Mouse (Mus musculus) stomach, embryonic 14.5 days (tissue): ENCODE measurements at regions not wholly inside any gene's neighbourhood (a gene's known extent, or its start where the extent isn't known, plus 50 kb on each side); places are given as distances from the start of the nearest gene placed in this dataset.

ENCODE experiments used
- ATAC-seq: fragments of 200-750 bp; cut with Nextera tagmentation; 2 replicates; pipeline ENCODE4 v1.8.0; 2017; ENCODE audit warnings: low read depth, moderate TSS enrichment; ENCODE audit not compliant: insufficient number of reproducible peaks, insufficient read depth, low FRiP score
- H3K27ac ChIP-seq: fragments of 300-500 bp; sonication (generic); 2 replicates; pipeline ENCODE4 v1.5.1; 2014; ENCODE audit warnings: mild to moderate bottlenecking, low read length, moderate library complexity, mixed read lengths
- H3K27me3 ChIP-seq: fragments of 300-500 bp; sonication (generic); 2 replicates; pipeline ENCODE4 v1.6.1; 2014; ENCODE audit warnings: low read length, control low read depth, mixed read lengths; ENCODE audit not compliant: control insufficient read depth, insufficient read depth
- H3K36me3 ChIP-seq: fragments of 300-500 bp; sonication (generic); 2 replicates; pipeline ENCODE4 v1.6.1; 2014; ENCODE audit warnings: mild to moderate bottlenecking, control low read depth, low read length, moderate library complexity, mixed read lengths; ENCODE audit not compliant: control insufficient read depth, insufficient read depth
- H3K4me1 ChIP-seq: fragments of 300-500 bp; sonication (generic); 2 replicates; pipeline ENCODE4 v1.6.1; 2014; ENCODE audit warnings: low read length, control low read depth, mixed read lengths; ENCODE audit not compliant: control insufficient read depth, insufficient read depth
- H3K4me2 ChIP-seq: fragments of 300-500 bp; sonication (generic); replicated peaks from 2 replicates; pipeline ENCODE4 v1.6.1; 2014; ENCODE audit warnings: low read depth, low read length, control low read depth
- H3K4me3 ChIP-seq: fragments of 300-500 bp; sonication (generic); 2 replicates; pipeline ENCODE4 v1.5.1; 2014; ENCODE audit warnings: low read depth, low read length, control low read depth
- H3K9ac ChIP-seq: fragments of 300-500 bp; sonication (generic); replicated peaks from 2 replicates; pipeline ENCODE4 v1.6.1; 2014; ENCODE audit warnings: low read depth, mild to moderate bottlenecking, control low read depth, low read length, moderate library complexity, mixed read lengths
- H3K9me3 ChIP-seq: fragments of 300-500 bp; sonication (generic); 2 replicates; pipeline ENCODE4 v1.6.1; 2016; ENCODE audit warnings: low read depth, low read length, control low read depth; ENCODE audit not compliant: control insufficient read depth
- WGBS: fragments of 180-500 bp; shearing (Covaris S2); extraction: QIAGEN DNeasy Blood & Tissue Kit; methylation state at CpG from one replicate; pipeline ENCODE4 v1.1.7; 2014; 5-methylcytosine and 5-hydroxymethylcytosine counted together

DNA sequence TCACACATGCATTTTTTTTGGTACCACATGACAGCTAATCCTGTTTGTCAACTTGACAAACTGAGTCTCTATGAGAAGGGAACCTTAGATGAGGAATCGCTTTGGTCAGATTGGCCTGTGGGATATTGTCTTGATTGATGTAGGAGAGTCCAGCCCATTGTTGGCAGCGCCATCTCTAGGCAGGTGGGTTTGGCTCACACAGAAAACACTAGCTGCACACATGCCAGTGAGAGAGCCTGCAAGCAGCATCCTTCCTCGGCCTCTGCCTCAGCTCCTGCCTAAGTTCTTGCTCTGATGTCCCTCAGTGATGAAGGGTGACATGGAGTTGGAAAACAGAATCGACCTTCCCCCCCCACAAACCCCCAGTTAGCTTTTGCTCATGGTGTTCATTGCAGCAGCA, 514.4 kb downstream of the Vrk1 start:
- WGBS: 67% methylated on average over 4 of the region's 4 CpGs
- Histone ChIP-seq H3K27me3 (no peaks in the 10 kb centered on the region), H3K9ac (no peak overlapping the region), H3K4me1 (0 out of 2 replicates have a peak, but pooled peaks cover 3% of the 10 kb centered on the region), H3K9me3 (no peaks in the 10 kb centered on the region), H3K36me3 (no peaks in the 10 kb centered on the region), H3K27ac (no peak overlapping the region), H3K4me2 (no peak overlapping the region), H3K4me3 (no peak overlapping the region)
- no peak for ATAC-seq

DNA sequence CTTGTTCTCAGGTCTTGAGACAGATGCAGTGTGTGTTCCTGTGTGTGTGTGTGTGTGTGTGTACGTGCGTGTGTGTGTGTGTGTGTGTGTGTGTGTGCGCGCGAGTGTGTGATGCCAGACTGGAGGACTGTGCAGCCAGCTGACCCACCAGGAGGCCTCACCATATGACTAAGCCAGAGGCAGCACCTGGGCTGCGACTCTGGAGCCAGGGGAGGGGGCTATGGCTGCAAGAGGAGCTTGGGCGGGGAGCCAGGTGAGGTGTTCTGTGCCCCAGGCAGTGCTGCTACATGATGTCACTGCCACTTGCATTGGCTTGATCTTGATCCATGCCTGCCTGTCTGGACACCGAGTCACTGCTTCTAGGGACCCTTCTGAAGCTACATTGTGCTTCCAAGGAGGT, 517.1 kb downstream of the Vrk1 start:
- H3K27me3 ChIP-seq: no peaks in the 10 kb centered on the region
- H3K27ac ChIP-seq: no peak overlapping the region
- no peak overlapping the region for H3K4me2 ChIP-seq
- WGBS: 71% methylated on average over 8 of the region's 8 CpGs
- H3K36me3 ChIP-seq: no peaks in the 10 kb centered on the region
- ATAC-seq: no peak
- H3K9me3 ChIP-seq: no peaks in the 10 kb centered on the region
- no peak overlapping the region for H3K4me3 ChIP-seq
- H3K9ac ChIP-seq: no peak overlapping the region
- H3K4me1 ChIP-seq: 0 out of 2 replicates have a peak, but pooled peaks cover 3% of the 10 kb centered on the region

DNA sequence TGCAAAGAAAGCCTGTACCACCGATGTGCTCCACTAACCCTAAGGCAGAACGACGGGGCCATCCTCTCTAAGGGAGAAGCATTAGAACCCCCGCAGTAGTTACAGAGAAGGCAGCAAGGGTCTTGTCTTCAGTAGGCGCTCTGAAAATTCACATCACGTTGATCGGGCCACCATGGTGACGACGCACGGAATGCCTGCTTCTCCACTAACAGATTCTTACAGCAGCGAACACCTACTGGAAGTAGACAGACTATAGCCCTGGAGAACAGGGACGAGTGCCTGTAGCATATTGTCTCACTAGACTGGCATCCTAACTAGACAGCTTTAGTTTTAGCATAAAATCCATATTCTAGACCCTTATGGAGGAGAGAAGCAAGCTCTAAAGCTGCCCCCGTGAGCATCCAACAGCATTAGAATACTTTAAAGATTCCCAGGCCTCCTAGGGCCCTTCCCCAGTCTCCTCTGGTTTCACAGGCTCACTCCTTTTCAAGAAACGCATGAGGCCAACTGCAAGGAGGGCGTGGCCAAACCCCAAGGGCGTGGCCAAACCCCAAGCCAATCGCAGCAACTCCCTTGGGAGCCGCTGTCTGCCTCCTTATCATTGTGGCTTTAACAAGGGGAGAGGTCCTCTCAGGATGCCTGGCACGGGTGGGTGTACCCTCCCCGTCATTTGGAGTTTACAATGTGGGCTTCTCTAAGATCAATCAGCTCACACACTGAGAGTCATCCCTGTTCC, 517.8 kb downstream of the Vrk1 start:
- Histone ChIP-seq H3K4me1 (0 out of 2 replicates have a peak, but pooled peaks cover 3% of the 10 kb centered on the region), H3K9ac (no peak overlapping the region), H3K9me3 (no peaks in the 10 kb centered on the region), H3K4me3 (no peak overlapping the region), H3K27ac (no peak overlapping the region), H3K4me2 (no peak overlapping the region), H3K27me3 (no peaks in the 10 kb centered on the region), H3K36me3 (no peaks in the 10 kb centered on the region)
- 9% methylated on average over 20 of the region's 20 CpGs for WGBS
- no peak for ATAC-seq

DNA sequence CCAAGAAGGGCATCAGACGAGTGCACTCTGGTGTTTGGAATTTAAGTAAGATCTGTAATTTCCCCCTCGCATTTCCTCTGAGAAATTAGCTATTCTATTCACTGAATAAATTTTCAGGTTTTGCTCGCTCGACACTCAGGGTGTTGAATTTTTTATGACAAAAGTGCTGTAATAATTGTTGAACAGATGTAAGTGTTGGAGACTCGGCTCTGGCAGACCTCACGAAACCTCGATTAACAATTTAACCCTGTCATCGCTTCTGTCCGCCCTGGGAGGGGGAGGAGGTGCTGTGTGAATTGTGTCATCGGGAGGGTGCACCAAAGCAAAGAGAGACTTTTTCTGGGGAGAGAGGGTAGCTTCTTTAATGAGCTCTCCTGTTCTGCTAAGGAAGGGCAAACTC, 518.5 kb downstream of the Vrk1 start:
- H3K9ac ChIP-seq: no peak overlapping the region
- 0 out of 2 replicates have a peak, but pooled peaks cover 3% of the 10 kb centered on the region for H3K4me1 ChIP-seq
- H3K9me3 ChIP-seq: no peaks in the 10 kb centered on the region
- ATAC-seq: no peak
- H3K36me3 ChIP-seq: no peaks in the 10 kb centered on the region
- no peak overlapping the region for H3K27ac ChIP-seq
- H3K27me3 ChIP-seq: no peaks in the 10 kb centered on the region
- WGBS: 43% methylated on average over 10 of the region's 10 CpGs
- H3K4me2 ChIP-seq: no peak overlapping the region
- no peak overlapping the region for H3K4me3 ChIP-seq

DNA sequence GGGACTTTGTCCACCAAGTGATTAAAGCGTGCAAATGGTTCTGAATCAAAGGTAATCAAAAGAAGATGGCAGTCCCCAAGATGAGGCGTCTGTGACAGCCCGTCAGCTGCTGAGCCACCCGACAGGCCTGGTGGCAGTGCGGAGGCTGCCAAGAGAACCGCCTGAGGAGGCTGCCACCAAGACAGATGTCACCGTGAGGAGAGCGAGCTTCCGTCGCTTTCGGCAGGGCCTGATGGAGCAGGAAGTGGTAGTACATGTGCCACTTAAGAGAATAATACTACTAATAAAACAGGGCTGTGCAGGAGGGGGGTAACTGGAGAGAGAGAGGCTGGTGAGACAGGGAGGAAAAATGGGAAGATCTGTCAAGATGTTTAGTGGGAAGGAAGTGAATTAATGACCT, 519.1 kb downstream of the Vrk1 start:
- 33% methylated on average over 11 of the region's 11 CpGs for WGBS
- no peak for ATAC-seq

DNA sequence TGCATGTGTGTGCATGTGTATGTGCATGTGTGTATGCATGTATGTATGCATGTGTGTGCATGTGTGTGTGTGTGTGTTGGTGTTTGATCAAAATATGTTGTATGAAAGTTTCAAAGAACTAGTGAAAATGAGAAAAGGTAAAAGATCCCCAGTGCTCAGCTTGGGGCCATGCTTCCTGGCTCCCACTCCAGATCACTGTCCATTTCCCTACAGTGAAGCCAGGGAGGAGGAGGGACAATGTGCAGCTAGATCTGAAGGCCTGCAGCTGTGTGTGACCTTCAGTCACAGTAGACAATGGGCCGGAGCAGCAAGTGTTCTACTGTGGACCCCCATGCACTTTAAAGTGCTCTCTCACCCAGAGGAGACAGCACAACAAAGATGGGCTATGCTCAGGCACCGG, 525.1 kb downstream of the Vrk1 start:
- Histone ChIP-seq H3K4me2 (no peak overlapping the region), H3K4me3 (no peak overlapping the region), H3K4me1 (no peaks in the 10 kb centered on the region), H3K9ac (no peak overlapping the region), H3K9me3 (peaks cover 5% of the 10 kb centered on the region; the same call in 1 of the 2 replicates), H3K27me3 (no peaks in the 10 kb centered on the region), H3K36me3 (no peaks in the 10 kb centered on the region), H3K27ac (no peak overlapping the region)
- no peak for ATAC-seq
- WGBS: 66% methylated on average over 2 of the region's 2 CpGs

More for the DNA sequence above, 519.1 kb downstream of the Vrk1 start:
- no peak overlapping the region for H3K9ac ChIP-seq
- H3K4me3 ChIP-seq: no peak overlapping the region
- no peaks in the 10 kb centered on the region for H3K27me3 ChIP-seq
- no peak overlapping the region for H3K27ac ChIP-seq
- H3K4me2 ChIP-seq: no peak overlapping the region
- H3K36me3 ChIP-seq: no peaks in the 10 kb centered on the region
- no peaks in the 10 kb centered on the region for H3K9me3 ChIP-seq
- 0 out of 2 replicates have a peak, but pooled peaks cover 3% of the 10 kb centered on the region for H3K4me1 ChIP-seq

DNA sequence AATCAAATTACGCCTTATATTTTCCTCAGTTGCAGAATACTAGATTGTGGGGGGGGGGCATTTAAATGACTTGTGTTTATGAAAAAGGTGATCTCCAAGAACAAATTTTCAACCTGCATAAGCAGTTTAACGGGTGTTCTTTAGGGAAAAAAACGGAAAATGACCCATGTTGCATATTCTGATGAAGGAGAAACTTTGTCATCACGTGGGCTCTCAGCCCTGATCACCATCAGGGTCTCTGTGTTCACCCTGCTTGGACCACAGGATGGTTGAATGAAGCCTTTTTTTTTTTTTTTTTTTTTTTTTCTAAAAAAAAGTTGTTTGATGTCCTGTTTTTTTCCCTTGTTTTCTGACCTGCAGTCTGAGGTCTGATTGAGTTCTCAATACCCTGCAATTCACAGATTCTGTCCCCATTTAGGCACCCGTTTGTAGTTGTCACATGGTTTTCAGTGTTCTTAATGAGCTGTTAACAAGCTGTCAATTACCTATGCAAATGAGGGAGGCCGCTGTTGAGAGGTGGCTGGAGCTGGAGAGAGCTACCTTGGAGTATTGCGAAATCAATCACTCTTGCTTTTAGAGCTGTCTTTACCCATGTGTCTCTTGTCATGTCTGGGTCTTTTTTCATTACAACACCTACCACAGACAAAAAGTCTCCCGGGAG, 525.7 kb downstream of the Vrk1 start:
- no peak for ATAC-seq
- H3K4me1 ChIP-seq: no peaks in the 10 kb centered on the region
- H3K4me3 ChIP-seq: no peak overlapping the region
- H3K27me3 ChIP-seq: no peaks in the 10 kb centered on the region
- peaks cover 5% of the 10 kb centered on the region; the same call in 1 of the 2 replicates for H3K9me3 ChIP-seq
- H3K4me2 ChIP-seq: no peak overlapping the region
- WGBS: 33% methylated on average over 8 of the region's 8 CpGs
- no peak overlapping the region for H3K9ac ChIP-seq
- no peak overlapping the region for H3K27ac ChIP-seq
- no peaks in the 10 kb centered on the region for H3K36me3 ChIP-seq

DNA sequence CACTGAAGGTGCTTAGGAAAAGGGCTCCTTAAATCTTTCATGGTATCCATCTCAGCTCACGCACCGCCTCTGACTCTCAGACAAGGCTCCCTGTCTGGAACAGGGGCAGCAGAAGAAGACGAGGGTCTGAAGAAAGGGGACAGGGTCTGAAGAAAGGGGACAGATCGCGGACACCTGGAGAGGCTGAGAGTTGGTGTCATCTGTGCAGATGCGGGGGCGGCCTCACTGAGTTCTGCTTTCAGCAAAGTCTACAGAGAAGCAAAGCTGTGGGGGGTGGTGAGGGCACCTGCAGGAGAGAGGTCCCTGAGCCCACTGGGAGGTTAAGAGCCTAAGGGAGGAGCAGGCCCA, 526.2 kb downstream of the Vrk1 start:
- Histone ChIP-seq H3K9ac (no peak overlapping the region), H3K36me3 (no peaks in the 10 kb centered on the region), H3K4me1 (no peaks in the 10 kb centered on the region), H3K27me3 (no peaks in the 10 kb centered on the region), H3K4me3 (no peak overlapping the region), H3K27ac (no peak overlapping the region), H3K4me2 (no peak overlapping the region), H3K9me3 (peaks cover 5% of the 10 kb centered on the region; the same call in 1 of the 2 replicates)
- no peak for ATAC-seq
- WGBS: 14% methylated on average over 7 of the region's 7 CpGs
